Mouse (Mus musculus) left cerebral cortex, postnatal 14 days (tissue): Measurements from ENCODE around the gene Hist1h1c. TPM values are rescaled to one million over a fixed set of nuclear protein-coding genes. Genes with fewer than 3 reads are reported as not detected.
"Not testable (repeated sequence)": the region's sequence is repeated elsewhere in the genome, so short reads cannot be mapped to it uniquely, and the experiment has no call there.

Experiments used
- DNase-seq, 2 experiments: peaks; one replicate each; pipeline ENCODE4 v3.0.0; 2021 to 2022; ENCODE audit warnings: low spot score in 2 of 2, mixed read lengths in 1 of 2
- intact Hi-C: fragments of 180-260 bp; cut with DNase I; formaldehyde crosslinking; loops from one replicate; pipeline ENCODE4 v1.15.1; 2025
- total RNA-seq, 2 experiments: library from RNA; stranded (reverse); gene quantifications; 2 replicates each; pipeline ENCODE4 v1.2.3; 2021

The Hist1h1c gene
- total RNA-seq, 2 experiments from 2014 or later, result 55.8 to 75.9 TPM

- intact Hi-C loops, result loop anchor here (10.0 kb wide), 2 partner anchors 316 to 1696 kb away; partner anchors contain the start of genes Abt1, Hist1h2ag, Hist1h2bj and Hist1h4i
Measured at GRCm38 (mm10) chr13:23740910-23741309, 2.3 kb downstream of the Hist1h1c start.

DNA sequence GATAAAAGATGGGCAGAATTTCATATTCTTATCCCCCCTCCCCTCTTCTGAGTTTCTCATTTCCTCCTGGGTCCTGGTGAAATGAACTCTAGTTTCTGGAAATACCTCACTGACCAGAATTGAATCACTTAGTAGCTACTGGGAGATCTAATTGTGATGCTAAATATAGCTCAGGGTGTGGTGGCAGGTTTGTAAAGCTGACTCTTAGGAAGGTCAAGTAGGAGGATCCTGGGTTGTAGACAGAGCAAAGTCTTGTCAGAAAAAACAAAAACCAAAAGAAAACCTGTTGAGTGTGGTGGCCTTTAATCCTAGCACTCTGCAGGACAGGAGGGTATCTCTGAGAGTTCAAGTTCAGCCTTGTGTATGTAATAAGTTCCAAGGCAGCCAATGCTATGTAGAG, 3.4 kb downstream of the Hist1h1c start:
- intact Hi-C loops, result loop anchor here (10.0 kb wide), 2 partner anchors 317 to 1697 kb away; partner anchors contain the start of genes Abt1, Hist1h2ag, Hist1h2bj and Hist1h4i

More at GRCm38 (mm10) chr13:23740910-23741309, 2.3 kb downstream of the Hist1h1c start:
- no peak for DNase-seq

GRCm38 (mm10) chr13:23743215-23743614, 4.6 kb downstream of the Hist1h1c start:
- DNase-seq, result no peak
- intact Hi-C loops, result loop anchor here (10.0 kb wide), 2 partner anchors 318 to 1698 kb away; partner anchors contain the start of genes Abt1, Hist1h2ag, Hist1h2bj and Hist1h4i

More for the DNA sequence above, 3.4 kb downstream of the Hist1h1c start:
- no peak for DNase-seq

- intact Hi-C loops, result loop anchor here (10.0 kb wide), 2 partner anchors 319 to 1699 kb away; partner anchors contain the start of genes Abt1, Hist1h2ag, Hist1h2bj and Hist1h4i
- no peak for DNase-seq
Measured at GRCm38 (mm10) chr13:23743963-23744362, 5.4 kb downstream of the Hist1h1c start.

- intact Hi-C loops, result loop anchor here (10.0 kb wide), 2 partner anchors 320 to 1700 kb away; partner anchors contain the start of genes Abt1, Hist1h2ag, Hist1h2bj and Hist1h4i
- no peak for DNase-seq
Measured at GRCm38 (mm10) chr13:23744421-23745380, 6.1 kb downstream of the Hist1h1c start.

DNA sequence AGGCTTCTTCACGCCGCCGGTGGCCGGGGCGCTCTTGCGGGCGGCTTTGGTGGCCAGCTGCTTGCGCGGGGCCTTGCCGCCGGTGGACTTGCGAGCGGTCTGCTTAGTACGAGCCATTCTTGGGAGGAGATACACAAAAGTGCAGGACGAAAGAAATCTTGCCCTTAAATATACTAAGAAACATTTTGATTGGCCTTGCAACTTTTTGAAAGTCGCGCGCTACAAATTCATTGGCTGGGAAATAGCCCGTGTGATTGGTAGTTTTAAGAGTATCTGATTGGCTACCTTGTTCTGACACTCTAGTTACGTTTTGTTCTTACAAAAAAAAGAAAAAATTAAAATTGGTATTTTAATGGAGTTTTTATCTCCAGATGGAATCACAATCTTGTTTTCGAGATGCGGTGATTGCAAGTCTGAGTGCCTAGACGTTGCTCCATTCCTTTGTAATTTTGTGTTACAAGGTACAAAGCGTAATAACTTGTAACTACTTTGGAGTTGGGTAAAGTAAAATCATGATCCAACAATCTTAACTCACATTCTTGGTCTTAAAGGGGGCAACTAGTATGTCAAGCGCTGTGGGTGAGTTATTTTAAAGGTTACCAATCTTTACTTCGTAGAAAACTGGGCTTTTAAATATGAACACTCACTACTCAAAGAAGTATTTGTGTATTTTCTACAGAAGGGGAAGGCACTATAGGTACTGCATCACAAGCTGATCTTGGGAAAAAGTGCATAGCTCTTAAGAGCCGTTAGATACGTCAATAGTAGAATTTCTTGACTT, 7.0 kb downstream of the Hist1h1c start, which contains the start of gene Hist1h3c:
Hist1h3c (minus strand) TSS at position 222 of the 781 bp plus-strand sequence.
- peak; percentile 92 to 93 for DNase-seq
- intact Hi-C loops, result loop anchor here (10.0 kb wide), 2 partner anchors 321 to 1701 kb away; partner anchors contain the start of genes Abt1, Hist1h2ag, Hist1h2bj and Hist1h4i

DNA sequence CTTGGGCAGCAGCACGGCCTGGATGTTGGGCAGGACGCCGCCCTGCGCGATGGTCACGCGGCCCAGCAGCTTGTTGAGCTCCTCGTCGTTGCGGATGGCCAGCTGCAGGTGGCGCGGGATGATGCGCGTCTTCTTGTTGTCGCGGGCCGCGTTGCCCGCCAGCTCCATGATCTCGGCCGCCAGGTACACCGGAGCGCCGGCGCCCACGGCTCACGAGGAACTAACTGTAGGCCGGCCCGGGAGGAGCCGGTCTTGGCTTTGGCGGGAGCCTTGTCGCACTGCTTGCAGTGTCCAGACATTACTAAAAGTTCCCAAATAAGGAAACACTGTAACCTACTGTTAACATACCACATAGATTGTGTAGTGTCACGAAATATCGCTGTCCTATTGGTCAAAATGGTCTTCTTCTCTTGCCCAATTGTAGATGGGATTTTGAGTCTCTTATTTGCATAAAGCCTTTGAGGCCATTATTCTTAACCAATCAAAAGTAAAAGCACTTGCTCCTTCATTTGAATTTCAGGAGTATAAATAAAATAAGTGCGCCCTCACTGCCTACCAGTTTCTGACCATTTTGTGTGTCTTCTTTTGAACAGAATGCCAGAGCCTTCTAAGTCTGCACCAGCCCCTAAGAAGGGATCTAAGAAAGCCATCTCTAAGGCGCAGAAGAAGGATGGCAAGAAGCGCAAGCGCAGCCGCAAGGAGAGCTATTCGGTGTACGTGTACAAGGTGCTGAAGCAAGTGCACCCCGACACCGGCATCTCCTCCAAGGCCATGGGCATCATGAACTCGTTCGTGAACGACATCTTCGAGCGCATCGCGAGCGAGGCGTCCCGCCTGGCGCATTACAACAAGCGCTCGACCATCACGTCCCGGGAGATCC, 7.8 kb downstream of the Hist1h1c start, which contains the start of gene Hist1h2bb:
Hist1h2bb (plus strand) TSS at position 534 of the 880 bp plus-strand sequence.
- peak; percentile 73 to 94 for DNase-seq
- intact Hi-C loops, result loop anchor here (10.0 kb wide), 2 partner anchors 322 to 1702 kb away; partner anchors contain the start of genes Abt1, Hist1h2ag, Hist1h2bj and Hist1h4i

GRCm38 (mm10) chr13:23747081-23747891, 8.7 kb downstream of the Hist1h1c start:
- intact Hi-C loops, result loop anchor here (10.0 kb wide), 2 partner anchors 322 to 1702 kb away; partner anchors contain the start of genes Abt1, Hist1h2ag, Hist1h2bj and Hist1h4i
- no peak for DNase-seq

DNA sequence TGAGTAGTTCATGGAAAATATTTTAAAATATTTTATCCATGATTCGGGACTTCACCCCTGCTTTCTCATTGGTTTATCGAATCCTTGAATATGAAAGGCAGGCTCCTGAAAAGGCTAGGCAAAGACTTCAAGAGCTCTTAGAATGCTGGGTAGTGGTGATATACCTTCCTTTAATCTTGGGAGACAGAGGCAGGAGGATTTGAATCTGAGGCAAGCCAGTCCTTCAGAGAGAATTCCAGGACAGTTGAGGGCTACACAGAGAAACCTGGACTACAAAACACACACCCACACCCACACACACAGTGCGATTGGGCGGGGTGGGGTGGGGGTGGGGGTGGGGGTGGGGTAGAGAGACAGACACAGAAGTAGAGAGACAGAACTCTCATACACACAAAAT, 9.3 kb downstream of the Hist1h1c start:
- intact Hi-C loops, result loop anchor here (10.0 kb wide), 2 partner anchors 323 to 1703 kb away; partner anchors contain the start of genes Abt1, Hist1h2ag, Hist1h2bj and Hist1h4i
- DNase-seq, result no peak

DNA sequence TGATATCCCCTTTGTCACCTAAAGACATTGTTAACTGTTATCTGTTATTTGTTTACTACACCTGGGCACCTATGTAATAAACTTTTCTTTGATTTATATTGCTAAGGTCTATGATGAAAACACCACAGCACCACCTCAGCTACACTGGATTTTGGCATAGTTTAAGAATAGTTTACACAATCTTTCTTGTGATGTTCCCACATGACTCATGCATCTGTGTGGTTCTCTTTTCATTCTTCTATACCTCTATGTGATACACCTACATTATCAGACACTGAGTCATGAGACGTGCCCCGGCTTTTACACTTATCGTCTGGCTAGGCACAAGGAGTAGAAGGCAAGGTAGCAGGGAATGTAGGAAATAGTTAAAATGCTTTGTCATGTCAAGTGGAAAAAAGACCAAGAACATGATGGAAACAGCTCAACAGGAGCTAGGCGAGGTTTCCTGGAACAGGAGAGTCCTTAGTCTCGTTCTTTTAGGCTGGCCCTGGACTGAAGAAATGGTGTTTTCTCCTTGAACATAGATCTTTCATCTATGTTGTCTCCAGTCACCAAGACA, 11.0 kb downstream of the Hist1h1c start:
- DNase-seq, result no peak
- intact Hi-C loops, result loop anchor here (10.0 kb wide), 2 partner anchors 325 to 1705 kb away; partner anchors contain the start of genes Abt1, Hist1h2ag, Hist1h2bj and Hist1h4i

DNA sequence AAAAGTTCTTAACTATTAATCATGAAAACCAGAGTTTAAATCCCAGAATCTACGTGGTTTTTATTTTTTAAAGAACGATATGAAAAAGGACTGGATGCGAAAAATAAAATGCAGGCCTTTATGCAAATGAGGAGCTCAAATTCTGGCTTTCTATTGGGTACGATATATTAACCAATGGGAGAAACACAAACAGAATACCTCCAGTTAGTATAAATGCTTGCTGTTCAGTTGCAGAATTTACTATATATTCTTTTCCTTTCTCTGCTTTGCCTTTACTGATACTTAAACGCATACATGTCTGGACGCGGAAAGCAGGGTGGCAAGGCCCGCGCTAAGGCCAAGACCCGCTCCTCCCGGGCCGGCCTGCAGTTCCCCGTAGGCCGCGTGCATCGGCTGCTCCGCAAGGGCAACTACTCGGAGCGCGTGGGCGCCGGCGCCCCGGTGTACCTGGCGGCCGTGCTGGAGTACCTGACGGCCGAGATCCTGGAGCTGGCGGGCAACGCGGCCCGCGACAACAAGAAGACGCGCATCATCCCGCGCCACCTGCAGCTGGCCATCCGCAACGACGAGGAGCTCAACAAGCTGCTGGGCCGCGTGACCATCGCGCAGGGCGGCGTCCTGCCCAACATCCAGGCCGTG, 12.3 kb downstream of the Hist1h1c start, which contains the start of gene Hist1h2ab:
Hist1h2ab (plus strand) TSS at position 288 of the 639 bp plus-strand sequence.
- peak in 1 of 2 experiments; percentile 71 for DNase-seq
- intact Hi-C loops, result not testable (repeated sequence)

DNA sequence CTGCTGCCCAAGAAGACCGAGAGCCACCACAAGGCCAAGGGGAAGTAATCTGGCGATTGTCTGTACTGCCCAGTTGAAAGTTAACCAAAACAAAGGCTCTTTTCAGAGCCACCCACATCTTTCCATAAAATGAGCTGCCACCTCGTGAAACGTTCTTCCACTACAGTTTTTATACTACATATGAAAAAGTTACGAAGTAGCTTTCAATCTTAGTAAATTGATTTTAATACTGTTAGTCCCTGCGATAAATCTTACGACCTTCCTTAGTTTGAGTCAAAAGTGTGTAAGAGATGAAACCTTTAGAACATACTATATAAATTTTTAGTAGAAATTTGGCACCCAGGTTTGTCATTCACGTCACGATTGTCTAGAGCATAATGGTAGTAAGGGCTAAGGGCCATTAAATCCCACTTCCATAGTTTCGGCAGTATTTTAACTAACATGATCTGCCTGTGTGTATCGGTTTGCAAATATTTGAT, 12.9 kb downstream of the Hist1h1c start:
- DNase-seq, result no peak
- intact Hi-C loops, result no loop called here

DNA sequence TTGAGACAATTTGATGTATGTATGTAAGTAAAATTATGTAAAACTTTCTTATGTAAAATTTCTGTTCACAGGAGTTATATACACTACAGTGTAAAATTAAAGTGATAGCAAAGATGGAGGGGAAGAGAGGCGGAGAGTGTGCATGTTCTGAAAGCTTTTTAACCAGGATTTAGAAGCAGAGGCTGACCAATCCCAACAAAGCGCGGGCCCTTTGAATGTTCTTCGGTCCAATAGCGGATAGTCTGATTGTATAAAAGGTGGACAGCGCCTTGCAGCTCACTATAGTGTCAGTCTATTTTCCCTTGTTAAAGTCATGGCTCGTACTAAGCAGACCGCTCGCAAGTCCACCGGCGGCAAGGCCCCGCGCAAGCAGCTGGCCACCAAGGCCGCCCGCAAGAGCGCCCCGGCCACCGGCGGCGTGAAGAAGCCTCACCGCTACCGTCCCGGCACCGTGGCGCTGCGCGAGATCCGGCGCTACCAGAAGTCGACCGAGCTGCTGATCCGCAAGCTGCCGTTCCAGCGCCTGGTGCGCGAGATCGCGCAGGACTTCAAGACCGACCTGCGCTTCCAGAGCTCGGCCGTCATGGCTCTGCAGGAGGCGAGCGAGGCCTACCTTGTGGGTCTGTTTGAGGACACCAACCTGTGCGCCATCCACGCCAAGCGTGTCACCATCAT, 13.6 kb downstream of the Hist1h1c start, which contains the start of gene Hist1h3b:
Hist1h3b (plus strand) TSS at position 201 of the 675 bp plus-strand sequence.
- DNase-seq, result peak; percentile 95 to 98
- intact Hi-C loops, result not testable (repeated sequence)

DNA sequence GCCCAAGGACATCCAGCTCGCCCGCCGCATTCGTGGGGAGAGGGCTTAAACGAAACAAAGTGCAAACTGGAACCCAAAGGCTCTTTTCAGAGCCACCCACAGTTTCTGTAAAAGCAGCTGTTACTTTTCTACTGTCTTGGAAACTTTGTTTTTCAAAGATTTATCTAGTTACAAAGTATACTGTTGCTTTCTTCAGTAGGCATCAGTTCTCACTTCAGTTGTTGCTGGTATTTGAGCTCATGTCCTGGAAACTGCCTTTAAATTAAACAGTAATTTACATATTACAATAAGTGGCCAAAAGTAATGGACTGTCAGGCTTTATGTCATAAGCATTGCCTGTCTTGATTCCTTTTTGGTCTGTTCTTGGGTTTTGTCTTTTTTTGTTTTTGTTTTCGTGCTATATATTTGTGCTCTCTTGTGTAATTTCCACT, 14.1 kb downstream of the Hist1h1c start:
- DNase-seq, result no peak
- intact Hi-C loops, result no loop called here
